Mouse (Mus musculus) G1E (cell line): ENCODE results near the gene Ehmt1.

Source experiments
- CTCF ChIP-seq: IDR thresholded peaks from 2 replicates; pipeline ENCODE4 v1.5.1; 2012; ENCODE audit warnings: low read depth, low read length, inconsistent platforms, mixed read lengths
- POLR2AphosphoS5 ChIP-seq: IDR thresholded peaks from 2 replicates; pipeline ENCODE4 v1.6.1; 2012; ENCODE audit warnings: low read depth, low read length, inconsistent platforms; ENCODE audit not compliant: insufficient replicate concordance
- TAL1 ChIP-seq: conservative IDR thresholded peaks from 2 replicates; pipeline ENCODE4 v1.6.1; 2012; ENCODE audit warnings: low read depth, low read length, inconsistent platforms, mixed read lengths

- no peak for TF ChIP-seq CTCF
- TF ChIP-seq POLR2AphosphoS5 = no peak
- no peak for TF ChIP-seq TAL1
Measured at GRCm38 (mm10) chr2:24805621-24806020, 113.8 kb downstream of the Ehmt1 start.
